Mouse (Mus musculus): ENCODE measurements around the gene Myoz1.

GRCm38 (mm10) chr14:20645547-20645946 is 10.8 kb downstream of the Myoz1 start:
- TF ChIP-seq CTCF (IDR thresholded peaks at IDR 0.05; ENCODE audit: borderline replicate concordance, insufficient read depth, low read length): no peak
- no peak for TF ChIP-seq POLR2A (IDR thresholded peaks at IDR 0.05; ENCODE audit: low read depth, low read length)
